Mouse (Mus musculus): Measurements from ENCODE around the gene Sox6. TPM values are rescaled to one million over a fixed set of nuclear protein-coding genes. Genes with fewer than 3 reads are reported as not detected.

Sox6 gene
- total and polyA plus RNA-seq, 3 experiments, result 2.3 to 162 (median 3.8) TPM

- Histone ChIP-seq H3K4me1 (ENCODE audit: insufficient read depth, low read depth, low read length) (no peaks in the 10 kb centered on the region), H3K36me3 (replicated peaks) (no peaks in the 10 kb centered on the region), H3K9me3 (replicated peaks) (no peaks in the 10 kb centered on the region), H3K27me3 (ENCODE audit: insufficient read depth, low read length) (peaks cover 14% of the 10 kb centered on the region), H3K4me3 (ENCODE audit: low read depth, low read length) (no peak overlapping the region)
- TF ChIP-seq GATA1 (IDR thresholded peaks at IDR 0.05; ENCODE audit: borderline replicate concordance, low read length), result no peak
- no peak for TF ChIP-seq CTCF (IDR thresholded peaks at IDR 0.05; ENCODE audit: low read depth, low read length)
- TF ChIP-seq TAL1 (conservative IDR thresholded peaks at IDR 0.05; ENCODE audit: low read depth, low read length), result no peak
- no peak for TF ChIP-seq POLR2AphosphoS5 (IDR thresholded peaks at IDR 0.05; ENCODE audit: insufficient replicate concordance, low read depth, low read length)
- no peak for TF ChIP-seq GATA2 (IDR thresholded peaks at IDR 0.05; ENCODE audit: borderline replicate concordance, low read depth, low read length)
- no peak for ATAC-seq (ENCODE audit: extremely low read depth, insufficient number of reproducible peaks, low FRiP score, poor library complexity, severe bottlenecking)
- DNase-seq (ENCODE audit: low spot score), result no peak
Observed at GRCm38 (mm10) chr7:115662121-115662520, 376.5 kb downstream of the Sox6 start.

DNA sequence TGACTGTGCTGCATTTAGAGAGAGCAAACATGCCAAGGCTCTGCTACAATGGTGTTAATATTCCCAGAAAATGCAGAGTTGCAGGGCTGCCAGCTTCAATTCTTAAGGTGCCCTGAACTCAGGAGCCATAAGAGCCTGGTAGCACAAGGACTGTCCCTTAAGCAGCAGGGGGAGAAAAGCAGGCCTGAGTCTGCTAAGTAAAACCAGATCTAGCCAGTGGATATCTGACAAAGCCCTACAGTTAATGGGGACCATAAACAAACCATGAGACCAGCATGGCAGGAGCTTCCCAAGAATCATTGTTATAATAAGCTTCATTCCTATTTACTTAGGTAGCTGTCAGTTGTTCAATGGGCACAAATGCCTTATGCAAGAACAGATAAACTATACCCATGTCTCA lies 391.9 kb downstream of the Sox6 start:
- DNase-seq (ENCODE audit: low spot score) (no peak), ATAC-seq (ENCODE audit: extremely low read depth, insufficient number of reproducible peaks, low FRiP score, poor library complexity, severe bottlenecking) (no peak)
- TF ChIP-seq GATA1 (IDR thresholded peaks at IDR 0.05; ENCODE audit: borderline replicate concordance, low read length), result no peak
- TF ChIP-seq CTCF (IDR thresholded peaks at IDR 0.05; ENCODE audit: low read depth, low read length), result no peak
- TF ChIP-seq GATA2 (IDR thresholded peaks at IDR 0.05; ENCODE audit: borderline replicate concordance, low read depth, low read length), result no peak

DNA sequence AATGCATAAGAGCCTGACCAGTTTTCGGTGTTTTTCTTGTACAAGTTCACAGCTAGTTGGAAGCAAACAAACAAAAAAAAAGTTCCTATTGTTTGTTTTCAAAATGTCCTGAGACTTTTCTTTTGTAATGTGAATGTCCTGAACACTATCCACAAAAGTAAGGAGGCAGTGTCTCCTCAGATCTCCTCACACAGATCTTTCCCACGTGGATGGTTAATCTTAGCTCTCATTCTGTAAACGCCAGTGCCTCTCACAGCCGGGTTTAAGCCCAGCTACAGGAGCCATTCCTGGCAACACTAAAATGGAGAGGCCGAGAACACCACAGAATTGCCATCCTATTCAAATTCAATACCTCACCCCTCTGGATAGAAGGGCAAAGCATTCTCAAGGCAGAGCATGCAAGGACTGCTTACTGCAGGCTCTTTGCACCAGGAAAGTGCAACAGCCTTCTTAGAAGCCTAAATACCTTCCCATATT lies 392.6 kb downstream of the Sox6 start:
- no peaks in the 10 kb centered on the region for H3K36me3 ChIP-seq (replicated peaks)
- no peak for TF ChIP-seq POLR2AphosphoS5 (IDR thresholded peaks at IDR 0.05; ENCODE audit: insufficient replicate concordance, low read depth, low read length)
- no peak for TF ChIP-seq TAL1 (conservative IDR thresholded peaks at IDR 0.05; ENCODE audit: low read depth, low read length)
- TF ChIP-seq GATA1 (IDR thresholded peaks at IDR 0.05; ENCODE audit: borderline replicate concordance, low read length), result no peak
- TF ChIP-seq CTCF (IDR thresholded peaks at IDR 0.05; ENCODE audit: low read depth, low read length), result no peak
- TF ChIP-seq GATA2 (IDR thresholded peaks at IDR 0.05; ENCODE audit: borderline replicate concordance, low read depth, low read length), result no peak
- DNase-seq (ENCODE audit: low spot score), result no peak
- no peaks in the 10 kb centered on the region for H3K4me1 ChIP-seq (ENCODE audit: insufficient read depth, low read depth, low read length)
- no peak overlapping the region for H3K4me3 ChIP-seq (ENCODE audit: low read depth, low read length)
- no peaks in the 10 kb centered on the region for H3K9me3 ChIP-seq (replicated peaks)
- H3K27me3 ChIP-seq (ENCODE audit: insufficient read depth, low read length), result peaks cover 2% of the 10 kb centered on the region
- ATAC-seq (ENCODE audit: extremely low read depth, insufficient number of reproducible peaks, low FRiP score, poor library complexity, severe bottlenecking), result no peak

More for the DNA sequence above, 391.9 kb downstream of the Sox6 start:
- Histone ChIP-seq H3K36me3 (replicated peaks) (no peaks in the 10 kb centered on the region), H3K4me3 (ENCODE audit: low read depth, low read length) (no peak overlapping the region), H3K4me1 (ENCODE audit: insufficient read depth, low read depth, low read length) (no peaks in the 10 kb centered on the region), H3K27me3 (ENCODE audit: insufficient read depth, low read length) (peaks cover 3% of the 10 kb centered on the region), H3K9me3 (replicated peaks) (no peaks in the 10 kb centered on the region)

DNA sequence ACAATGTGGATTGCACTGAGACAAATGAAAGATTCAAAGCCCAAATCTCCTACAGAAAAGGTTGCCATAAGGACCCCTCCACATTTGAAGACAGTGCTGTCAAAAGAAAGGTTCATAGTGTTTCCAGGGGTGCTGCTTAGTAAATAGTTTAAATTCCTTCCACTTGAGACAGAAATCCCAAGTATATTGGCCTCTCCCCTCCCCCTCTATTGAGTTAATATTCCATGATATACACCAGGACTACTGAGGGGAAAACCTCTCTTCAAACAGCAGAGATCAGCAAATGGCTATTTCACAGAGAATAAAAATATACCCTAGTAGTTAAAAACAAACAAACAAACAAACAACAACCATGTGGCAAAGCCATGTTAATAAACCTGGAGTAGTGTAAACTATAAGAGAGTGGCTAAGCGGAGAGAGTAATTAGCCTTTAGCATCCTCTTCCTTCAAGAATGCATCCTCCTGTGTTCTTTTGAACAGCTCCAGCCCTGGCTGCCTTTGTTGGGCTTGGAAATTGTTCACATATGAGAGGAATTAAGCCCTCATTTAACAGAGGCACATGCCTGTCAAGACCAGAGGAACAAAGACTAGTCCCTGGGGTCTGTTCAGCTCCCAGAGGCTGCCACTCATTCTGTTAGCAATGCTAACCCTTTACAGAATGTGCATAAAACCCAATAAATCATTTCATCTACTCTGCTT lies 393.2 kb downstream of the Sox6 start:
- ATAC-seq (ENCODE audit: extremely low read depth, insufficient number of reproducible peaks, low FRiP score, poor library complexity, severe bottlenecking), result no peak
- Histone ChIP-seq H3K4me3 (ENCODE audit: low read depth, low read length) (no peak overlapping the region), H3K4me1 (ENCODE audit: insufficient read depth, low read depth, low read length) (no peaks in the 10 kb centered on the region), H3K27me3 (ENCODE audit: insufficient read depth, low read length) (peaks cover 2% of the 10 kb centered on the region), H3K36me3 (replicated peaks) (no peaks in the 10 kb centered on the region), H3K9me3 (replicated peaks) (no peaks in the 10 kb centered on the region)
- DNase-seq (ENCODE audit: low spot score), result no peak
- TF ChIP-seq POLR2AphosphoS5 (IDR thresholded peaks at IDR 0.05; ENCODE audit: insufficient replicate concordance, low read depth, low read length), result no peak
- TF ChIP-seq TAL1 (conservative IDR thresholded peaks at IDR 0.05; ENCODE audit: low read depth, low read length), result no peak

GRCm38 (mm10) chr7:115630691-115631090 lies 407.9 kb downstream of the Sox6 start:
- DNase-seq (ENCODE audit: low spot score), result no peak
- H3K9me3 ChIP-seq (replicated peaks), result no peaks in the 10 kb centered on the region
- no peak for TF ChIP-seq GATA1 (IDR thresholded peaks at IDR 0.05; ENCODE audit: borderline replicate concordance, low read length)
- TF ChIP-seq TAL1 (conservative IDR thresholded peaks at IDR 0.05; ENCODE audit: low read depth, low read length), result no peak
- TF ChIP-seq POLR2AphosphoS5 (IDR thresholded peaks at IDR 0.05; ENCODE audit: insufficient replicate concordance, low read depth, low read length), result no peak
- no peak for TF ChIP-seq CTCF (IDR thresholded peaks at IDR 0.05; ENCODE audit: low read depth, low read length)
- TF ChIP-seq GATA2 (IDR thresholded peaks at IDR 0.05; ENCODE audit: borderline replicate concordance, low read depth, low read length), result no peak
- no peak overlapping the region for H3K4me3 ChIP-seq (ENCODE audit: low read depth, low read length)
- no peaks in the 10 kb centered on the region for H3K36me3 ChIP-seq (replicated peaks)
- H3K4me1 ChIP-seq (ENCODE audit: insufficient read depth, low read depth, low read length), result no peaks in the 10 kb centered on the region
- ATAC-seq (ENCODE audit: extremely low read depth, insufficient number of reproducible peaks, low FRiP score, poor library complexity, severe bottlenecking), result no peak
- peaks cover 11% of the 10 kb centered on the region for H3K27me3 ChIP-seq (ENCODE audit: insufficient read depth, low read length)

- DNase-seq (ENCODE audit: low spot score), result no peak
- TF ChIP-seq GATA2 (IDR thresholded peaks at IDR 0.05; ENCODE audit: borderline replicate concordance, low read depth, low read length) (no peak), CTCF (IDR thresholded peaks at IDR 0.05; ENCODE audit: low read depth, low read length) (no peak), TAL1 (conservative IDR thresholded peaks at IDR 0.05; ENCODE audit: low read depth, low read length) (no peak), GATA1 (IDR thresholded peaks at IDR 0.05; ENCODE audit: borderline replicate concordance, low read length) (no peak), POLR2AphosphoS5 (IDR thresholded peaks at IDR 0.05; ENCODE audit: insufficient replicate concordance, low read depth, low read length) (no peak)
Observed at GRCm38 (mm10) chr7:115630287-115630686, 408.3 kb downstream of the Sox6 start.

More at GRCm38 (mm10) chr7:115630287-115630686, 408.3 kb downstream of the Sox6 start:
- H3K4me3 ChIP-seq (ENCODE audit: low read depth, low read length), result no peak overlapping the region
- no peaks in the 10 kb centered on the region for H3K4me1 ChIP-seq (ENCODE audit: insufficient read depth, low read depth, low read length)
- no peaks in the 10 kb centered on the region for H3K9me3 ChIP-seq (replicated peaks)
- H3K27me3 ChIP-seq (ENCODE audit: insufficient read depth, low read length), result peaks cover 11% of the 10 kb centered on the region
- no peak for ATAC-seq (ENCODE audit: extremely low read depth, insufficient number of reproducible peaks, low FRiP score, poor library complexity, severe bottlenecking)
- no peaks in the 10 kb centered on the region for H3K36me3 ChIP-seq (replicated peaks)

Data from G1E (cell line).